Mouse (Mus musculus) stomach, postnatal 0 days (tissue): ENCODE measurements at regions not wholly inside any gene's neighbourhood (a gene's known extent, or its start where the extent isn't known, plus 50 kb on each side); places are given as distances from the start of the nearest gene placed in this dataset.

Experiments used
- CTCF ChIP-seq: IDR thresholded peaks from 2 replicates; pipeline ENCODE4 v1.5.1; 2016; ENCODE audit warnings: antibody characterized with exemption, low read depth, mild to moderate bottlenecking, moderate library complexity
- EP300 ChIP-seq: optimal IDR thresholded peaks from 2 replicates; pipeline ENCODE3; 2016; ENCODE audit warnings: antibody characterized with exemption

GRCm38 (mm10) chr11:6765333-6765957 is 72.0 kb downstream of the Gm11983 start:
- no peak for TF ChIP-seq CTCF
- TF ChIP-seq EP300: no peak
